Mouse (Mus musculus) stomach, postnatal 0 days (tissue): Measurements from ENCODE around the gene Stil.

ENCODE experiments used
- CTCF ChIP-seq: IDR thresholded peaks from 2 replicates; pipeline ENCODE4 v1.5.1; 2016; ENCODE audit warnings: antibody characterized with exemption, low read depth, mild to moderate bottlenecking, moderate library complexity
- EP300 ChIP-seq: optimal IDR thresholded peaks from 2 replicates; pipeline ENCODE3; 2016; ENCODE audit warnings: antibody characterized with exemption

- TF ChIP-seq EP300 (no peak), CTCF (no peak)
These were observed 56.5 kb downstream of the Stil start, which contains the start of gene Tal1 for GRCm38 (mm10) chr4:115056371-115056920.
